Mouse (Mus musculus): ENCODE data around the gene Crispld2.

Crispld2 gene

GRCm38 (mm10) chr8:120000461-120000860 lies 8.2 kb downstream of the Crispld2 start:
- no peak for DNase-seq (ENCODE audit: low read depth, low spot score)

GRCm38 (mm10) chr8:120001712-120002111 lies 9.5 kb downstream of the Crispld2 start:
- no peak for DNase-seq (ENCODE audit: low read depth, low spot score)

GRCm38 (mm10) chr8:120002348-120002747 lies 10.1 kb downstream of the Crispld2 start:
- DNase-seq (ENCODE audit: low read depth, low spot score), result no peak

- DNase-seq (ENCODE audit: low read depth, low spot score), result no peak
Measured at GRCm38 (mm10) chr8:120004154-120004702, 12.0 kb downstream of the Crispld2 start.

- no peak for DNase-seq (ENCODE audit: low read depth, low spot score)
Measured at GRCm38 (mm10) chr8:120004705-120005381, 12.6 kb downstream of the Crispld2 start.

- peak; percentile 69 for DNase-seq (ENCODE audit: low read depth, low spot score)
Measured at GRCm38 (mm10) chr8:120006645-120007160, 14.5 kb downstream of the Crispld2 start.

- DNase-seq (ENCODE audit: low read depth, low spot score), result no peak
Measured at GRCm38 (mm10) chr8:120007178-120007577, 14.9 kb downstream of the Crispld2 start.

GRCm38 (mm10) chr8:120009284-120009683 lies 17.0 kb downstream of the Crispld2 start:
- no peak for DNase-seq (ENCODE audit: low read depth, low spot score)

- DNase-seq (ENCODE audit: low read depth, low spot score), result no peak
Measured at GRCm38 (mm10) chr8:120012491-120012890, 20.3 kb downstream of the Crispld2 start.

- peak; percentile 43 for DNase-seq (ENCODE audit: low read depth, low spot score)
Measured at GRCm38 (mm10) chr8:120012927-120013326, 20.7 kb downstream of the Crispld2 start.

- DNase-seq (ENCODE audit: low read depth, low spot score), result no peak
Measured at GRCm38 (mm10) chr8:120014267-120015023, 22.2 kb downstream of the Crispld2 start.

- DNase-seq (ENCODE audit: low read depth, low spot score), result no peak
Measured at GRCm38 (mm10) chr8:120015916-120016315, 23.7 kb downstream of the Crispld2 start.

GRCm38 (mm10) chr8:120016424-120016823 lies 24.2 kb downstream of the Crispld2 start:
- DNase-seq (ENCODE audit: low read depth, low spot score), result no peak

- no peak for DNase-seq (ENCODE audit: low read depth, low spot score)
Measured at GRCm38 (mm10) chr8:120017349-120017748, 25.1 kb downstream of the Crispld2 start.

- DNase-seq (ENCODE audit: low read depth, low spot score), result no peak
Measured at GRCm38 (mm10) chr8:120017786-120018185, 25.5 kb downstream of the Crispld2 start.

GRCm38 (mm10) chr8:120018379-120018778 lies 26.1 kb downstream of the Crispld2 start:
- no peak for DNase-seq (ENCODE audit: low read depth, low spot score)

GRCm38 (mm10) chr8:120019297-120019696 lies 27.1 kb downstream of the Crispld2 start:
- DNase-seq (ENCODE audit: low read depth, low spot score), result no peak

GRCm38 (mm10) chr8:120020298-120020697 lies 28.1 kb downstream of the Crispld2 start:
- DNase-seq (ENCODE audit: low read depth, low spot score), result no peak

GRCm38 (mm10) chr8:120026199-120026598 lies 34.0 kb downstream of the Crispld2 start:
- no peak for DNase-seq (ENCODE audit: low read depth, low spot score)

GRCm38 (mm10) chr8:120026991-120027390 lies 34.8 kb downstream of the Crispld2 start:
- no peak for DNase-seq (ENCODE audit: low read depth, low spot score)

- DNase-seq (ENCODE audit: low read depth, low spot score), result no peak
Measured at GRCm38 (mm10) chr8:120030447-120030846, 38.2 kb downstream of the Crispld2 start.

GRCm38 (mm10) chr8:120032549-120033208 lies 40.4 kb downstream of the Crispld2 start:
- no peak for DNase-seq (ENCODE audit: low read depth, low spot score)
